Mouse (Mus musculus) testis, postnatal 14 days (tissue): ENCODE measurements around the gene Tspan1.

Source experiments
- DNase-seq: peaks from one replicate; pipeline ENCODE4 v3.0.0; 2021; ENCODE audit warnings: low spot score

The Tspan1 gene

GRCm38 (mm10) chr4:116165708-116166407 is 1.5 kb downstream of the Tspan1 start:
- no peak for DNase-seq

- DNase-seq = no peak
Observed at GRCm38 (mm10) chr4:116164759-116165554, 2.4 kb downstream of the Tspan1 start.

- DNase-seq = no peak
Observed at GRCm38 (mm10) chr4:116162142-116162541, 5.3 kb downstream of the Tspan1 start.

GRCm38 (mm10) chr4:116160769-116161168 is 6.6 kb downstream of the Tspan1 start:
- DNase-seq = peak; percentile 72

- no peak for DNase-seq
Observed at GRCm38 (mm10) chr4:116159912-116160311, 7.5 kb downstream of the Tspan1 start.

- DNase-seq = no peak
Observed at GRCm38 (mm10) chr4:116157882-116158281, 9.5 kb downstream of the Tspan1 start.

- DNase-seq = no peak
Observed at GRCm38 (mm10) chr4:116152702-116153101, 14.7 kb downstream of the Tspan1 start.

- DNase-seq = no peak
Observed at GRCm38 (mm10) chr4:116151238-116151637, 16.2 kb downstream of the Tspan1 start, which contains the start of gene Lurap1. Gene Lurap1, minus strand, starts transcription at chr4:116151338.

DNA sequence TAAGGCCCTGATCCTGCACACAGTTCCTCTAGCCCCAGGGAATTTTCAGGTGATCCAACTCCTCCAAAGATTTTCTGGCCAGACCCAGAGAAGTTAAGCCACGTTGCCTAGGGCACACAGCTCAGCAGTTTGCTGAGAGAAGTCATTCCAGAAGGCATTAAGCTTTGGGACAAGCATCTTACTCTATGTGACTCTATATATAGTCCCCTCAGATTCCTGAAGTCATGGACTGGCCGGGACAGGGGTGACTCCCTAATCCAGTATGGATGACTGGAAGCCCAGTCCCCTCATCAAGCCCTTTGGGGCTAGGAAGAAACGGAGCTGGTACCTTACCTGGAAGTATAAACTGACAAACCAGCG is 16.6 kb downstream of the Tspan1 start:
- DNase-seq = no peak

- DNase-seq = peak; percentile 67
Observed at GRCm38 (mm10) chr4:116150156-116150861, 17.1 kb downstream of the Tspan1 start.

DNA sequence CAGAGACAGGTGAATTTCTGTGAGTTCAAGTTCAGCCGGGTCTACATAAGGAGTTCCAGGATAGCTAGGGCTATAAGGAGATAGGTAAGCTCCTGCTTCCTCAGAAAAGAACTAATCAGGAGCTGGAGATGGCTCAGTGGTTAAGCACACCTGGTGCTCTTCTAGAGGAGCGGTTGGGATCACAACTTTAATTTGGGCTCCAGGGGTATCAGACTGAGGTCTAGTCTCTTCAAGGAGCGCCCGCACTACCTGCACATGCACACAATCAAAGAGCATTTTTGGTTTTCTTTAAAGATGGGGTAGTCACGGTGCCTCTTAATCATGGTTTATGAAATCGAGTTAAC is 17.6 kb downstream of the Tspan1 start:
- no peak for DNase-seq

GRCm38 (mm10) chr4:116143891-116144717 is 23.3 kb downstream of the Tspan1 start:
- DNase-seq = peak; percentile 72

GRCm38 (mm10) chr4:116143317-116143811 is 24.0 kb downstream of the Tspan1 start:
- DNase-seq = no peak

DNA sequence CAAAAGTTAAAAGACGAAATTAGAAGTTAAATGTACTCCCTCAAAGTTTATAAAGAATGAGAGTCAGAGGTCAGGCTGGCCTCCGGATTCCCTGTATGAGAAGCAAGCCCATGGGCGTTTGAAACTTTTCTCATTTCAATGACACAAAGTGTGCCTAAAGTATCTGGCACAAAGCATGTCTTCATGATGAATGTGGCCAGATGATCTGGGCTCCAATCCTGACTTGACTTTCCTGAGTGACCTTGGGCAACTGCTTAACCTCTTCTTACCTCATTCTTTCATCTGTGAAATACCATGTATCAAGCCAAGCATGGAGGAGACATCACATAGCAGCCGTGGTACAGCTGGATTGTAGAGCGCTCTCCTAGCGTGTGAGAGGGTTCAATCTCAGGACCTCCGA is 25.1 kb downstream of the Tspan1 start:
- DNase-seq = no peak

DNA sequence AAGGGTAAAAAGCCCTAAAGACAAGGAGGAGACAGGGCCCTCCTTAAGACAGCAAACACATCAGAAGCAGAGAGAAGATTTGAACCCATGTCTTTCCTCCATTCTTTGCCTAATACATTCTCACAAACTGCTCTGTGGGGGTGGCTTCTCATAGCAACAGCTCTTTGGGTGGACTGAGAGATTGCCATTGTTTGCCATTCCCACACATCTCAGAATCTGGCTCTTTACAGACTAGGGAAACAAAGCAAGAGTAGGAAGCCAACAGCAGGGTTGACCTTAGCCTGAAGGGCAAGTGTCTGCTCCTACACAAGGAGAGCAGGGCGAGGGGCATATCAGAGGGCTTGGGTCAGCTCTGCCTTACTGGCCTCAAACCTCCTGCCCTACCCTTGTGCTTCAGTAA is 25.7 kb downstream of the Tspan1 start:
- DNase-seq = no peak

DNA sequence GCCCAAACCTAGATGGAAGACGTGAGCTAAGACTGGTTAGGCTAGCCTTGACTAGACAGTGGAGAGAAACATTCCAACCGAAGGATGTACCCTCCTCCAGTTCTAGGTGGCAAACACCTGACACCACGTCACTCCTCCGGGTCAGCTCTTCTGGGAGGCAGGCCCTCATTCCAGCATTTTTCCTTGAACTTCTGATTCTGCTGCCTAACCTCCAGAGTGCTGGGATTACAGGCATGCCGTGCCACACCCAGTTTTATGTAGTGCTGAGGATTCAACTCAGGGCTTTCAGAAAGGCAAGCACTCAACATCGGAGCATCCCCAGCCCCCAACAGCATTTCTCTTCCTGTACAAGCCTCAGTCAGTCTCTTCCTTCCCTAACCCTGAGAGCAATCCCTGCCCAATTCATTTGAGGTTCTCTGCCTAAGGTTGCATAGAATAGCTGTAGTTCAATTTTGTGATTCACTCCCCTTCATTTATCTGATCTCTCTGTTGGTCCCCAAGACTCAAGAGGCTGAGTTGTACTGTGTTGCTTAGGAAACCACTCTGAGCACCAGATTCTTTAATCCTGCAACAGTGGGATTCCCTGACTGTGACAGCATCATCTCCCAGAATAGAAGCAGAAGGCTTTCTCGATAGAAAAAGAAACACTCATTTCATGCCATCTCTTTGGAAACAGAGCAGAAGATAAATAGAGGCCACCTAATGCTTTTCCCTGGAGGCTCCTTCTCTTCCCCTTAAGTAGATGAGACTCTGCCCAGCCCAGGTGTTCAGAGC is 26.4 kb downstream of the Tspan1 start:
- no peak for DNase-seq

DNA sequence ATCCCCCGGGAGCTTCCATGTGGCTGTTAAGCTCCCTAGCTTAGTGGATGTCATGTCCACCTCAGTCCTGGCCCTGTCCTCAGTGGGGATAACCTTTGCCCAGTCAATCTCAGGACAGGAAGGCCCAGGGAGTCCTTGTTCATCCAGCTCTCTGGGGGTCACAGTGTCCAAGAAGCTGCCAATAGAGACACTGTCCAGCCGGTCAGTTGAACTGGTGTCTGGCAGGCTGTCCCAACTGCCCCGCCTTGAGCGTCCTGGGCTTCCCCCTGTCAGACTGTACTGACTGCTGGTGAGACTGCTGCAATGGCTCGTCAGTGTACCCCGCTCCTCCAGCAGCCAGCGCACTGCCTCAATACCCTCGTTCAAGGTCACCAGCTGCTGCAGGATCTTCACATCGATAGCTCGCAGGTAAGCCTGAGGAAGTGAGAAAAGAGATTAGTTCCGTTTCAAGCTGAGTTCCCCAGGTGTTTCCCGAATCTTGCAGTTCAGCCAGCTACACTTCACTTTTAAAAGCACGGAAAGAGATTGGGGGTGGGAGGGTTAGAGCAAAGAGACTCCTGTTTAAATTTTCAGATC is 29.9 kb downstream of the Tspan1 start:
- DNase-seq = no peak

GRCm38 (mm10) chr4:116134990-116135389 is 32.4 kb downstream of the Tspan1 start:
- no peak for DNase-seq

GRCm38 (mm10) chr4:116133126-116133525 is 34.3 kb downstream of the Tspan1 start:
- DNase-seq = no peak

DNA sequence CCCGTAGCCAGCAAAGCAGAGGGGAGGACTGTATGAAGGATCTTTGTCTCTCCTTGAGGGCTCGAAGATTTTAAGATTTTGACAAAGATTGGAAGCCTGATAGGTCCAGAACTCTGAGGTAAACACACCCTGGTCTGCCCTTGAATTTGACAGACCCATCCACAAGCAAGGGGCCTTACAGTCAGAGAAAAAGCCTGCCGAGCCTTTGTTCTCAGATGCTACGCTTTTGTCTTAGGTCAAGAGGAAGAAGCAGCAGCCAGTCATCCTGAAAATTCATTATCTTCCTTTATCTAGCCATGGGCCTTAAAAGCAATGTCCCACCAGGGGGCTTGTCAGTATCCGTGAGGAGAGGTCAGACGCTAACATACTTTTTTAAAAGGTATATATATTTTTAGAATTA is 39.4 kb downstream of the Tspan1 start:
- DNase-seq = no peak
